Mouse (Mus musculus) megakaryocyte-erythroid progenitor cell, adult 5-6 weeks (primary cell): Measurements from ENCODE around the gene Prr7. TPM values are rescaled to one million over a fixed set of nuclear protein-coding genes. Genes with fewer than 3 reads are reported as not detected.

Experiments used
- total RNA-seq, 2 experiments: library from RNA; stranded (forward) in 1 of 2; stranded (reverse) in 1 of 2; fragments of 200-1000, 215-1000 nt in 1 of 2; fragments of >200 nt in 1 of 2; fragmentation: Nextera tagmentation in 1 of 2; gene quantifications; 2 replicates each; pipeline ENCODE4 v1.2.3; 2014 to 2017

The Prr7 gene
- total RNA-seq, 2 experiments from 2014 or later: not detected

Other genes with a start within 250 kb of the Prr7 start
- gene Prelid1, start 143.8 kb upstream of the Prr7 start, total RNA-seq (2014; fragmentation: Nextera tagmentation): 173 and 220 TPM in 2 replicates
- gene Prelid1, start 143.8 kb upstream of the Prr7 start, total RNA-seq (2017): 71.2 and 80.5 TPM in 2 replicates
- 88.0 and 120 TPM in 2 replicates for gene Rab24, start 142.3 kb upstream of the Prr7 start, total RNA-seq (2014; fragmentation: Nextera tagmentation)
- gene Rab24, start 142.3 kb upstream of the Prr7 start, total RNA-seq (2017): 13.0 and 30.0 TPM in 2 replicates
- gene Mxd3, start 134.4 kb upstream of the Prr7 start, total RNA-seq (2014; fragmentation: Nextera tagmentation): 9.9 TPM in 1 of 2 replicates, not detected in the other
- 3.6 and 5.0 TPM in 2 replicates for gene Mxd3, start 134.4 kb upstream of the Prr7 start, total RNA-seq (2017)
- gene Lman2, start 101.5 kb upstream of the Prr7 start, total RNA-seq (2014; fragmentation: Nextera tagmentation): 110 and 122 TPM in 2 replicates
- 75.6 and 91.9 TPM in 2 replicates for gene Lman2, start 101.5 kb upstream of the Prr7 start, total RNA-seq (2017)
- 6.9 and 11.9 TPM in 2 replicates for gene Rgs14, start 94.5 kb upstream of the Prr7 start, total RNA-seq (2014; fragmentation: Nextera tagmentation)
- gene Rgs14, start 94.5 kb upstream of the Prr7 start, total RNA-seq (2017): 1.8 and 3.2 TPM in 2 replicates
- gene Slc34a1, start 66.1 kb upstream of the Prr7 start, total RNA-seq (2014; fragmentation: Nextera tagmentation): not detected in 2 replicates
- not detected in 2 replicates for gene Slc34a1, start 66.1 kb upstream of the Prr7 start, total RNA-seq (2017)
- not detected in 2 replicates for gene Pfn3, start 49.0 kb upstream of the Prr7 start, total RNA-seq (2014; fragmentation: Nextera tagmentation)
- gene Pfn3, start 49.0 kb upstream of the Prr7 start, total RNA-seq (2017): not detected in 2 replicates
- not detected in 2 replicates for gene F12, start 37.5 kb upstream of the Prr7 start, total RNA-seq (2014; fragmentation: Nextera tagmentation)
- gene F12, start 37.5 kb upstream of the Prr7 start, total RNA-seq (2017): not detected in 2 replicates
- gene Grk6, start 19.2 kb upstream of the Prr7 start, total RNA-seq (2014; fragmentation: Nextera tagmentation): 61.4 and 80.6 TPM in 2 replicates
- gene Grk6, start 19.2 kb upstream of the Prr7 start, total RNA-seq (2017): 67.7 and 82.4 TPM in 2 replicates
- 0.84 TPM in 1 of 2 replicates, not detected in the other for gene Dbn1, start 23.8 kb downstream of the Prr7 start, total RNA-seq (2014; fragmentation: Nextera tagmentation)
- gene Dbn1, start 23.8 kb downstream of the Prr7 start, total RNA-seq (2017): 2.4 TPM in 1 of 2 replicates, not detected in the other
- gene Pdlim7, start 49.4 kb downstream of the Prr7 start, total RNA-seq (2014; fragmentation: Nextera tagmentation): 11.5 and 13.2 TPM in 2 replicates
- 3.0 and 4.3 TPM in 2 replicates for gene Pdlim7, start 49.4 kb downstream of the Prr7 start, total RNA-seq (2017)
- 1.5 and 2.2 TPM in 2 replicates for gene Dok3, start 65.0 kb downstream of the Prr7 start, total RNA-seq (2014; fragmentation: Nextera tagmentation)
- gene Dok3, start 65.0 kb downstream of the Prr7 start, total RNA-seq (2017): 1.8 and 2.9 TPM in 2 replicates
- 55.0 and 56.4 TPM in 2 replicates for gene Ddx41, start 72.4 kb downstream of the Prr7 start, total RNA-seq (2014; fragmentation: Nextera tagmentation)
- gene Ddx41, start 72.4 kb downstream of the Prr7 start, total RNA-seq (2017): 58.9 and 64.3 TPM in 2 replicates
- gene Fam193b, start 106.9 kb downstream of the Prr7 start, total RNA-seq (2014; fragmentation: Nextera tagmentation): 49.7 and 72.9 TPM in 2 replicates
- 17.9 and 22.9 TPM in 2 replicates for gene Fam193b, start 106.9 kb downstream of the Prr7 start, total RNA-seq (2017)
- 65.7 and 68.8 TPM in 2 replicates for gene Tmed9, start 109.5 kb downstream of the Prr7 start, total RNA-seq (2014; fragmentation: Nextera tagmentation)
- 145 and 158 TPM in 2 replicates for gene Tmed9, start 109.5 kb downstream of the Prr7 start, total RNA-seq (2017)
- gene B4galt7, start 135.6 kb downstream of the Prr7 start, total RNA-seq (2014; fragmentation: Nextera tagmentation): 8.2 and 9.4 TPM in 2 replicates
- gene B4galt7, start 135.6 kb downstream of the Prr7 start, total RNA-seq (2017): 9.8 and 16.3 TPM in 2 replicates
- gene Caml, start 158.7 kb downstream of the Prr7 start, total RNA-seq (2014; fragmentation: Nextera tagmentation): 60.6 and 73.2 TPM in 2 replicates
- gene Caml, start 158.7 kb downstream of the Prr7 start, total RNA-seq (2017): 57.7 and 60.8 TPM in 2 replicates
- 87.1 and 100 TPM in 2 replicates for gene Ddx46, start 170.8 kb downstream of the Prr7 start, total RNA-seq (2014; fragmentation: Nextera tagmentation)
- gene Ddx46, start 170.8 kb downstream of the Prr7 start, total RNA-seq (2017): 131 and 141 TPM in 2 replicates
- 37.2 and 38.5 TPM in 2 replicates for gene B230219D22Rik, start 228.9 kb downstream of the Prr7 start, total RNA-seq (2014; fragmentation: Nextera tagmentation)
- gene B230219D22Rik, start 228.9 kb downstream of the Prr7 start, total RNA-seq (2017): 25.8 and 36.3 TPM in 2 replicates